Mouse (Mus musculus) CH12.LX (cell line): ENCODE results near the gene Rab3b. TPM values are rescaled to one million over a fixed set of nuclear protein-coding genes. Genes with fewer than 3 reads are reported as not detected.

Experiments
- DNase-seq: peaks from one replicate; pipeline ENCODE4 v3.0.0-alpha.2; 2013; ENCODE audit errors: extremely low read depth
- H3K27ac ChIP-seq: 2 replicates; pipeline ENCODE4 v1.5.1; 2012; ENCODE audit warnings: low read depth, mild to moderate bottlenecking, control low read depth, moderate library complexity; ENCODE audit not compliant: insufficient read depth
- H3K27me3 ChIP-seq: replicated peaks from 2 replicates; pipeline ENCODE3; 2012; ENCODE audit warnings: inconsistent platforms
- H3K36me3 ChIP-seq, 2 experiments: replicated peaks in 1 of 2; 2 replicates each; pipeline versions ENCODE3 to v1.6.1; 2012; ENCODE audit warnings: inconsistent platforms in 1 of 2, low read length in 1 of 2, mild to moderate bottlenecking in 1 of 2, mixed read lengths in 1 of 2, moderate library complexity in 1 of 2; ENCODE audit not compliant: control insufficient read depth in 1 of 2, insufficient read depth in 1 of 2
- H3K4me1 ChIP-seq, 2 experiments: 2 replicates each; pipeline ENCODE4 v1.6.1; 2012; ENCODE audit warnings: inconsistent platforms in 1 of 2, moderate library complexity in 1 of 2; ENCODE audit not compliant: insufficient read depth in 2 of 2, control insufficient read depth in 1 of 2
- H3K4me2 ChIP-seq: 2 replicates; pipeline ENCODE4 v1.6.1; 2012; ENCODE audit warnings: low read depth, mild to moderate bottlenecking, control low read depth; ENCODE audit not compliant: poor library complexity, insufficient read depth, severe bottlenecking
- H3K4me3 ChIP-seq, 3 experiments: fragments of 150-350 bp in 1 of 3; sonication (generic) in 1 of 3; replicated peaks in 1 of 3; 2 replicates each; pipeline versions ENCODE3 to v1.5.1; 2011 to 2012; ENCODE audit warnings: low read depth in 2 of 3, low read length in 2 of 3, mild to moderate bottlenecking in 2 of 3, moderate library complexity in 2 of 3, control low read depth in 1 of 3, improper control_type of control experiment in 1 of 3, inconsistent platforms in 1 of 3, mixed read lengths in 1 of 3; ENCODE audit not compliant: poor library complexity in 1 of 3
- H3K79me2 ChIP-seq: replicated peaks from 2 replicates; pipeline ENCODE4 v1.6.1; 2012; ENCODE audit warnings: mild to moderate bottlenecking, moderate library complexity; ENCODE audit not compliant: control insufficient read depth, poor library complexity, insufficient read depth, severe bottlenecking; ENCODE audit errors: extremely low read depth
- H3K9ac ChIP-seq: 2 replicates; pipeline ENCODE4 v1.6.1; 2012; ENCODE audit warnings: low read depth, mild to moderate bottlenecking, control low read depth, moderate library complexity; ENCODE audit not compliant: insufficient read depth
- H3K9me3 ChIP-seq: replicated peaks from 2 replicates; pipeline ENCODE3; 2012; ENCODE audit warnings: low read length, inconsistent platforms, mixed read lengths
- CHD1 ChIP-seq: IDR thresholded peaks from 2 replicates; pipeline ENCODE4 v1.6.1; 2012; ENCODE audit warnings: low read depth, low read length, improper control_type of control experiment, inconsistent platforms
- CTCF ChIP-seq, 2 experiments: IDR thresholded peaks in 1 of 2; conservative IDR thresholded peaks in 1 of 2; 2 replicates each; pipeline ENCODE4 v1.5.1; 2011 to 2012; ENCODE audit warnings: low read depth in 2 of 2, low read length in 2 of 2, improper control_type of control experiment in 1 of 2, inconsistent platforms in 1 of 2, mild to moderate bottlenecking in 1 of 2, moderate library complexity in 1 of 2
- ELF1 ChIP-seq: IDR thresholded peaks from 2 replicates; pipeline ENCODE4 v1.6.1; 2014; ENCODE audit warnings: low read depth, mild to moderate bottlenecking, inconsistent platforms, low read length, improper control_type of control experiment
- EP300 ChIP-seq: IDR thresholded peaks from 2 replicates; pipeline ENCODE4 v1.6.1; 2011; ENCODE audit warnings: low read length, improper control_type of control experiment
- HCFC1 ChIP-seq: IDR thresholded peaks from 2 replicates; pipeline ENCODE4 v1.6.1; 2012; ENCODE audit warnings: low read depth, mild to moderate bottlenecking, inconsistent platforms, low read length, improper control_type of control experiment
- IRF4 ChIP-seq: IDR thresholded peaks from 2 replicates; pipeline ENCODE4 v1.6.1; 2014; ENCODE audit warnings: low read depth, mild to moderate bottlenecking, inconsistent platforms, low read length, improper control_type of control experiment
- JUN ChIP-seq: IDR thresholded peaks from 2 replicates; pipeline ENCODE4 v1.6.1; 2011; ENCODE audit warnings: low read depth, mild to moderate bottlenecking, low read length, improper control_type of control experiment, moderate library complexity; ENCODE audit not compliant: insufficient read depth
- MAFK ChIP-seq: IDR thresholded peaks from 2 replicates; pipeline ENCODE4 v1.6.1; 2011; ENCODE audit warnings: low read length, improper control_type of control experiment; ENCODE audit not compliant: insufficient replicate concordance
- MAZ ChIP-seq: IDR thresholded peaks from 2 replicates; pipeline ENCODE4 v1.6.1; 2012; ENCODE audit warnings: low read depth, mild to moderate bottlenecking, inconsistent platforms, low read length, improper control_type of control experiment, moderate library complexity
- NELFE ChIP-seq: IDR thresholded peaks from 2 replicates; pipeline ENCODE4 v1.6.1; 2011; ENCODE audit warnings: low read depth, low read length, improper control_type of control experiment
- NRF1 ChIP-seq: IDR thresholded peaks from 2 replicates; pipeline ENCODE4 v1.6.1; 2014; ENCODE audit warnings: low read depth, mild to moderate bottlenecking, inconsistent platforms, low read length, improper control_type of control experiment, moderate library complexity
- PAX5 ChIP-seq: IDR thresholded peaks from 2 replicates; pipeline ENCODE4 v1.6.1; 2012; ENCODE audit warnings: low read length, inconsistent platforms, mixed read lengths
- RAD21 ChIP-seq: IDR thresholded peaks from 2 replicates; pipeline ENCODE4 v1.6.1; 2011; ENCODE audit warnings: low read depth, mild to moderate bottlenecking, low read length, improper control_type of control experiment, moderate library complexity
- SMC3 ChIP-seq: IDR thresholded peaks from 2 replicates; pipeline ENCODE4 v1.6.1; 2011; ENCODE audit warnings: low read depth, low read length, improper control_type of control experiment
- TBP ChIP-seq: conservative IDR thresholded peaks from 2 replicates; pipeline ENCODE4 v1.6.1; 2011; ENCODE audit warnings: low read depth, low read length, improper control_type of control experiment
- USF1 ChIP-seq: IDR thresholded peaks from 2 replicates; pipeline ENCODE4 v1.6.1; 2014; ENCODE audit warnings: low read depth, mild to moderate bottlenecking, inconsistent platforms, low read length, improper control_type of control experiment
- ZNF384 ChIP-seq: IDR thresholded peaks from 2 replicates; pipeline ENCODE4 v1.6.1; 2012; ENCODE audit warnings: low read depth, low read length, improper control_type of control experiment, inconsistent platforms
- dilution Hi-C: fragments of 300-500 bp; cut with MboI; formaldehyde crosslinking; loops from 2 replicates; pipeline ENCODE4 v1.14.3; 2020; ENCODE audit warnings: low sequenced_read_pairs; ENCODE audit not compliant: extremely low pct_unique_long_range_greater_than_20kb, extremely low pct_ligation_motif_present
- in situ Hi-C: fragments of 300-500 bp; cut with MboI; formaldehyde crosslinking; loops from 3 replicates; pipeline ENCODE4 v1.14.3; 2019; ENCODE audit warnings: low sequenced_read_pairs, low pct_ligation_motif_present, low pct_unique_long_range_greater_than_20kb, mixed read lengths
- polyA plus RNA-seq: library from polyadenylated mRNA; unstranded; fragments of >175 nt; gene quantifications from 2 replicates; pipeline ENCODE4 v1.2.1, GENCODE M21; 2012; ENCODE audit warnings: low read depth; ENCODE audit not compliant: insufficient read length
- total RNA-seq, 2 experiments: library from RNA; depleted of rRNA; stranded (reverse); fragments of 300-350 nt in 1 of 2; fragments of >200 nt in 1 of 2; gene quantifications; 2 replicates each; pipeline ENCODE4 v1.2.3; 2012 to 2014

The Rab3b gene
- total and polyA plus RNA-seq, 3 experiments = 0.56 to 0.94 (median 0.85) TPM

DNA sequence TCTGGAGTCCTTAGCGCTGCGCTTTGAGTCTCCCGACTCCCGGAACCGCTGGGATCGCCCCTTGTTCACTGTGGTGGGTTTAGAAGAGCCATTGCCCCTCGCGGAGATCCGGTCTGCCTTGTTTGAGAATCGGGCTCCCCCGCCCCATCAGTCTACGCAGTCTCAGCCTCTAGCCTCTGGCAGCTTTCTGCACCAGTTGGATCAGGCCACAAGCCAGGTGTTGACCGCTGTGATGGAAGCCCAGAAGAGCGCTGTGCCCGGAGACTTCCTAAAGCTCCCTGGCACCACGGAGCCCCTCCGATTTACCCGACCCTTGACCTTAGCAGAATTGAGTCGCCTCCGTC, 30.4 kb upstream of the Rab3b start, which contains the start of gene A730015C16Rik:
Gene A730015C16Rik (minus strand): TSS at position 115 of the 344 bp plus-strand sequence.
- H3K9me3 ChIP-seq = no peaks in the 10 kb centered on the region
- peaks cover 0 to 19% of the 10 kb centered on the region in 2 experiments; a peak in 2 of 4 replicates for H3K4me1 ChIP-seq
- in situ Hi-C loops (no loop called here), dilution Hi-C loops (no loop called here)
- H3K4me3 ChIP-seq = peak within 1 kb of the TSS; percentile 87 to 98 (median 97)
- H3K79me2 ChIP-seq = peaks cover 25% of the 10 kb centered on the region
- H3K4me2 ChIP-seq = peak within 1 kb of the TSS; percentile 82
- no peak for DNase-seq
- H3K36me3 ChIP-seq = peaks cover 2 to 19% of the 10 kb centered on the region in 2 experiments
- H3K9ac ChIP-seq = peak within 1 kb of the TSS; percentile 68
- TF ChIP-seq USF1 = no peak
- H3K27ac ChIP-seq = peak within 1 kb of the TSS; percentile 53
- no peaks in the 10 kb centered on the region for H3K27me3 ChIP-seq

DNA sequence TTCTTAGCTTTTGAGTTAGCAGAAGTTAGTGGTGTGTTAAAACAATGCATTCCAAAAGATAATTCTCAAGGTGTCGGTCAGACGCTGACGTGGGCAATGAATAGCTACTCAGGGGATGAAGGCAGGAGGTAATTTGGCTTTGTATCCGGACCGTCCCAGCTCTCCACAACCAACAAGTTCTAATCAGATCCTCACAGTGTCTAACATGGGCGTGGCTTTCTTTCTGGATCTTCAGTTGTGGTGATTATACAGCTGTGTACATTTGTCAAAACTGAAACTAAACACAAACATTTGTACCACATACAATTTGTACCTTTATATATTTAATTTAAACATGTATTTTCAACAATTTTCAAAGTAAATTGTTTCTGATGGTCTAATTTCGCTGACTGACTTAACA, 12.1 kb upstream of the Rab3b start:
- DNase-seq = no peak
- no peak overlapping the region for H3K4me3 ChIP-seq
- H3K4me2 ChIP-seq = no peak overlapping the region
- peaks cover 0 to 5% of the 10 kb centered on the region in 2 experiments; a peak in 2 of 4 replicates for H3K4me1 ChIP-seq
- peaks cover 0 to 20% of the 10 kb centered on the region in 2 experiments for H3K36me3 ChIP-seq
- TF ChIP-seq NELFE = no peak
- no peak for TF ChIP-seq CTCF (conservative IDR thresholded peaks at IDR 0.05 in 1 of 2, IDR thresholded peaks at IDR 0.05 in 1 of 2; ENCODE audit: low read depth in 2 of 2, low read length in 2 of 2)
- TF ChIP-seq JUN = no peak
- TF ChIP-seq NRF1 = no peak
- TF ChIP-seq EP300 = no peak
- no peak for TF ChIP-seq RAD21
- TF ChIP-seq ZNF384 = no peak
- TF ChIP-seq SMC3 = no peak
- no peak for TF ChIP-seq MAZ
- TF ChIP-seq MAFK = no peak
- no peak for TF ChIP-seq TBP
- no peak for TF ChIP-seq IRF4
- TF ChIP-seq CHD1 = no peak
- no peak for TF ChIP-seq PAX5
- no peak for TF ChIP-seq HCFC1
- TF ChIP-seq ELF1 = no peak
- H3K79me2 ChIP-seq = no peaks in the 10 kb centered on the region
- in situ Hi-C loops (loop anchor here (5.0 kb wide), 3 partner anchors 120 to 300 kb away; no protein-coding TSS in a partner anchor), dilution Hi-C loops (no loop called here)
- no peaks in the 10 kb centered on the region for H3K27me3 ChIP-seq
- H3K9me3 ChIP-seq = no peaks in the 10 kb centered on the region
- H3K27ac ChIP-seq = no peak overlapping the region
- no peak overlapping the region for H3K9ac ChIP-seq
